Mouse (Mus musculus) naive thymus-derived CD4-positive, alpha-beta T cell, adult 2 months (primary cell): ENCODE data around the gene Dand5.
A peak's percentile ranks its signal among the peaks of the same experiment; 100 is the strongest.
"Not testable (repeated sequence)": the region's sequence is repeated elsewhere in the genome, so short reads cannot be mapped to it uniquely, and the experiment has no call there.

ENCODE experiments used
- DNase-seq: peaks from one replicate; pipeline ENCODE4 v3.0.0-alpha.2; 2011; ENCODE audit warnings: low read depth

Dand5 gene

GRCm38 (mm10) chr8:84834866-84835855 is 12.5 kb upstream of the Dand5 start:
- no peak for DNase-seq

- no peak for DNase-seq
Measured at GRCm38 (mm10) chr8:84834002-84834865, 11.6 kb upstream of the Dand5 start.

DNA sequence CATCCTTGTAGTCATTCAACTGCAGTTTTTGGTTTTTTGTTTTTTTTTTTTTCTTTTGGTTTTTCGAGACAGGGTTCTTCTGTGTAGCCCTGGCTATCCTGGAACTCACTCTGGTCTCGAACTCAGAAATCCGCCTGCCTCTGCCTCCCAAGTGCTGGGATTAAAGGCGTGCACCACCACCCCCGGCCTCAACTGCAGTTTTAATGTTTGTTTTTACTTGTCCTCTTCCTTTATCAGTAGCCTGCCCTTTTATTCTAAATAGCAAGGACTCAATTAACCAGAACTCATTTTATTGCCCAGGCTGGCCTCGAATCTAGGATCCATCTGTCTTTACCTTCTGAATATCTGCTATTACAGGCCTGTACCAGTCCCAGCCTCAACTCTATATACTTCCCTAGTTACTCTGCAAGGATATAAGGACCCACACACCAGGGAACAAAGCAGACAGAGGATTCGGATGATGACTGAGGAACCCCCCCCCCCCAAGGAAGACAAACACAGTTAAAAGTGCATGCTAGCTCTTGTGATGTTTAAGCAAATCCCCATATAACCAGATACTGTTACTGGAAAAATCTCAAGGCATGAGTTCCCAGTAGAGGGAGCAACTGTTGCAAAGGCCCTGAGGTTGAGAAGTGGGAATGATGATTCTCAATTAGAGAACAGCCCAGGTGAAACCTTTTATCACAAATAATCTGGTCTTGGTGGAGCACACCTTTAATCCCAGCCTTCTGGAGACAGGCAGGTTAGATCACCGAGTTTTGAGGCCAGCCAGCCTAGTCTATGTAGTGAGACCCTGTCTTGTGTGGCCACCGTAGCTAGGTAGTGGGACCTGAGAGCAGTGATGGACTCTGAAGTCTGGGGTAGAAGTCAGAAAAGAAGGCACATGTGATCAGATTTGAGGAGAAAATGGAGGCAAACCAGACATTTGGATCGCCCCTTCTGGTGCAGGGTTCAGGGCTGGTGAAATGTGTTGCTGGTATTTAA is 10.4 kb upstream of the Dand5 start:
- DNase-seq = no peak

- DNase-seq = peak; percentile 89
Measured at GRCm38 (mm10) chr8:84832034-84832717, 9.6 kb upstream of the Dand5 start.

DNA sequence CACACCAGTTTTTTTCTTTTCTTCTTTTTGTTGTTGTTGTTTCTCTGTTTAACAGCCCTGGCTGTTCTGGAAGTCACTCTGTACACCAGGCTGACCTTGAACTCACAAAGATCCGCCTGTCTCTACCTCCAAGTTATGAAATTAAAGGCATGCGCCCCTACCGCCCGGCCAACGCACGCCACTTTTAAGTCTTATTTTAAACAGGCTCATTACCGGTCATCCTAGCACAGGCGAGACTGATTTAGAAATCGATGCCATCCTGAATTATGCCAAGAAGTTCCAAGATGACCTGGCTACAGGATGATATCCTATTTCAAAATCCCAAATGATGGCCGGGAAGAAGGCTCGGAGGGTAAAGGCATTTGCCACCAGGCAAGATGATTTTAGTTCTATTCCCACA is 8.9 kb upstream of the Dand5 start, which contains the start of gene Gadd45gip1:
TSS of gene Gadd45gip1 (plus strand) at position 33 of the 400 bp plus-strand sequence.
- DNase-seq = peak; percentile 79

DNA sequence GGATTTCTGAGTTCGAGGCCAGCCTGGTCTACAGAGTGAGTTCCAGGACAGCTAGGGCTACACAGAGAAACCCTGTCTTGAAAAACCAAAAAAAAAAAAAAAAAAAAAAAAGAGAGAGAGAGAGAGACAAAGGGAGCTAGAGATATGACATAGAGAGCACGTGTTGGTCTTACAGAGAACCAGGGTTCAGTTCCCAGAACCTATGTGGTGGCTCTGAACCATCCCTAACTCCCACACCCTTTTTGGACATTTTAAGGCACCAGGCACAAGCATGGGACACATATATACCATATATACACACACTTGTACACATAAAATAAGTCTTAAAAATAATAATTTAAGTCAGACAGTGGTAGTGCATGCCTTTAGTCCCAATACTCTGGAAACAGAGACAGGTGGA is 3.9 kb upstream of the Dand5 start:
- not testable (repeated sequence) for DNase-seq

- DNase-seq = peak; percentile 60
Measured at GRCm38 (mm10) chr8:84825636-84826035, 3.0 kb upstream of the Dand5 start.

DNA sequence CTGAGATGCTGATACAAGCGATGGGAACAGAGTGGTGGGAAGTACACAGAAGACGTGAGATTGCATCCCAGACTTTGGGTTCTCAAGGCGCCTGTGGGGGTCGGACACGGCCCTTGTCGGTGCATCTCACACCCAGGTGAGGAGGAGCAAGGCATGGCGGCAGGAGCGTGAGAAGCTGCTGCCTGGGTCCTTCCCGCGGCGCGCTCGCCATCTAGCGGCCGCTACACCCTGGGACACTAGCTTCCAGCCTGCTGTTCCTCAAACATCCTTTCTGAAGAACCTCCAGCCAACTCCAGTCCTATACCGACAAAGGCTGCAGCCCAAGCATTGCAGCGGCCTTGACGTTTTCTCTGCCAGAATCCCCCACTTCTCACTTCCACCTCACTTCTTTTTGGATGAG is 1.0 kb upstream of the Dand5 start:
- DNase-seq = peak; percentile 87

- DNase-seq = no peak
Measured at GRCm38 (mm10) chr8:84816117-84816516, 6.5 kb downstream of the Dand5 start.

GRCm38 (mm10) chr8:84815547-84815946 is 7.1 kb downstream of the Dand5 start:
- peak; percentile 94 for DNase-seq

DNA sequence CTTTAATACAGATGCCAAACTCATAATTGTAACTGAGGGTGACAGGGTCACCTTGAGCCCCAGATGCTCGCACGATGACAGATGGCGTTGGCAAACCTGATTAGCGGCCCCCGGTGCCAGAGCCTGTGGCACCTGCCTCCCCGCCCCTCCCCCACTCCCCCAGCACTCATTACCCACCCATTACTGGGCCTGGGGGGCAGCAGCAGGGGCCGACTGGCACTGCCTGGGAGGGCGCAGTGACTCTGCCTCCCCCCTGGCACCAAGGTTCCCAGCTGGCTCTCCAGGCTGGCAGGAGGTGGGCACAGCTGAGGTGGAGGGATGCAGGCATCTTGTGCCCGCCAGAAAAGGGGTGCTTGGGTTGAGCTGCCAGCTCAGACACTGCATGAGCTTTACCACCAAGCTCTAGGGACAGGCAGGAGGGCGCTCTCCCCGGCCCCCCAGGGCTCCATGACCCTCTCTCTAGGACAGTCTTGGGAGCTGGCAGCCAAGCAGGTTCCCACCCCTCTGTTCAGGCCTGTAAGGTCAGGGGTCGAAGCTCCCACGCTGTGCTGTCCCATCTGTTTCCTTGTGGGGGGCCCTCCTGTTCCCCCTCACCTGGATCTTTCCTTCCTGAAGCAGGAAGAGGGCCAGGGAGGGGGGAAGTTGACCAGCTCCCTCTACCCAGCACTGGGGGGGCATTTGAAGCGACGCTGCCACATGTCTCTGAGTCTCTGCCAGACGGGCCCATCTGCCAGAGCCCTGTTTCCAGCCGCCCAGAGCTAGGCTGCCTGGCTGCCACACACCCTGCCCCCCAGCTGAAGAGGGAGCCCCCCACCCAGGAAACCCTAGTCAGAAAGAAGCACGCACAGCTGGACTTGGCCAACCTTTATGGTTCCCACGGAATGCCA is 7.8 kb downstream of the Dand5 start:
- DNase-seq = no peak

DNA sequence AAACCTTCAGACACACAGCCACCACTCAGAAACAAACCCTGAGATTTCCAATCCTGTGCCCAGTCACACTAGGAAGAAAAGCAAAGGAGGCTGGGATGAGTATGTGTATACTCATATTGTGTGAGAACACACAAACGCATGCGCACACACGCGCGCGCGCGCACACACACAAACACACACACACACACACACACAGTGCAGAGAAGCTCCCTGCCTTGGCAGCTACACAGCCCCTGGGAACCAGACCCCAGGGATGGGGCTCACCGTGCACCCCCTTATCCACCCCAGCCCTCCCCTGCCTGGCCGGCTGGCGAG is 8.4 kb downstream of the Dand5 start:
- no peak for DNase-seq

- DNase-seq = no peak
Measured at GRCm38 (mm10) chr8:84813830-84814229, 8.8 kb downstream of the Dand5 start.

DNA sequence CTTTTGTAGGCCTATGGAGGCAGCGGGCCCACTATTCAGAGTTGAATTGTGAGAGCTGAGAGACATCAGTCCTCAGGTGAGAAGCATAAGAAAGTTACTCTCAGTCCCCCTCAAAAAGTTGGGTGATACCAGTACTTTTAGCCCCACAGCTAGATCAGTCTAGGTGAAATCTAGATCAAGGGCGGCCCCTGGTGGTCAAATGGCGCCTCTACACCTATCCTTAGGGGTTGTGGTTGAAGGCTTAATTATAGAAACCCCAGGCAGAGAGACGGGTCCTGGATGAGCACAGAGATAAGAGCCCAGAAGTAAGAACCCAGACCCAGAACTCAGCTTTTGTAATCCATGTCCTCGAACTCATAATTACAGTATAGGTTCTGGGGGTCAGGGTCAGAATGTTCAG is 9.6 kb downstream of the Dand5 start:
- peak; percentile 91 for DNase-seq

- no peak for DNase-seq
Measured at GRCm38 (mm10) chr8:84811303-84811702, 11.3 kb downstream of the Dand5 start.

DNA sequence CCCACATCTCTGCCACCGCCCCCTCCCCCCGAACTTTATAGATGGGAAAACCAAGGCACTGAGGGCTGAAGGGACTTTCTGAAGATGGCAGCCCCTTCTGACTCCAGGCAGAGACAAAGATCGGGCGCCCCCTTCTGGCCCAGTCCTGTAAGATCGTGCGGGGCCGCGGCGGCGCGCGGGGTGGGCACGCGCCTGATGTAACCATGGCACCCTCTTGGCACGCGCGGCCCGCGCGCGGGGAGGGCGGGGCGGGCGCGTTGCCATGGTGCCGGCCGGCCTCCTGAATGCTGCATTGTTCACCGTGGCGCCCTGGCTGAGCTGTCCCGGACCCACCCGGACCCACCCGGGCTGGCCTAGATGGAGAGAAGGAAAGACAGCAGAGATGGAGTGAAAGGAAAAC is 11.7 kb downstream of the Dand5 start:
- peak; percentile 90 for DNase-seq

DNA sequence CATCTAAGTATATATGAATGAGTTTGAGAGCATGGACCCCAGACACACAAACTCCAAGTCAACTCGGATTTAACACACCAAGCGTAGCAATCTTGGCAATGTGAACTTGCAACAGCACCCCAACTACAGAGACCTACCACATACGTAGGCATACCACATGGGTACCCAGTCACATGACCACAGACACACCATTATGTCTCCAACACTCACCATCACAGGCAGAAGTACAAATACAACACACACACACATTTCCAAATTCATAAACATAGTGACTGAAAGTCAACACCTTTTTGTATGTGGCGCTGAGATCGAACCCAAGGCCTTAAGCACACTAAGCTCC is 12.7 kb downstream of the Dand5 start:
- DNase-seq = no peak

DNA sequence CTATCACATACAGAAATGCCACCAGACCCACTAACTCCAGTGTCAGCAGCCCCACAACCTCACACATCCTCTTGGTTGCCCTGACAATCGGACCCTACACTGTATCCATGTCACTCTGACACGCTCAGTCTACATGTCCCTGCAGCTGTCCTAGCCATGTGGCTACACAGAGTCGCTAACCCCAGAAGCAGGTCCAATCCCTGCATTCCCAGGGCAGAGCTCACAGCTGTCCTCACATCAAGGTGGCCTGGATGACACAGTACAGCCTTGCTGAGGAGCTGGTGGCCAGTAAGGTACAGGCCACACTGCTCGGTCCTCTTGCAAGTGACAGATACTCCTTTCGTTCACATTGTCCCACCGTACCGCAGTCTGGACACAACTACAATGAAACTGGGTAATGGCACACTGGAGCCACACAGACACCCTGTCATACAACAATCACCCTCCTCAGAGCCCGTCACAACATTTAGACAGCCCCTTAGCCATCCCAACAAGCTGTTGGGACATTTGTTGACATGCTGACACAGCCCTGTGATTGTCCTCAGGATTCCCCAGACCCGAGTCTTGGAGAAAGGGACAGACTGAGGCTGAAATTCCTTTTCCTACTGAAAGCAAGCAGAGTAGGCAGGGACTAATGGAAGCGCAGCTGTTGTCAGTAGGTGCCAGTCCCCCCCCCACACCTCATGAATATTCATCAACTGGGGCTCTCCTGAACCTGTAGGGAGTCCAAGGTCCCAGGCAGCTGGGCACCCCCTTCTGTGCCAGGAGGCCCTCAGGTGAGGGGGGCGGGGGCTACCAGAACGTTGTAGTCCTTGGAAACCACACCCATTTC is 13.3 kb downstream of the Dand5 start:
- DNase-seq = no peak

GRCm38 (mm10) chr8:84806031-84806430 is 16.6 kb downstream of the Dand5 start:
- no peak for DNase-seq
